Comparison of ENCODE assay signal across 8 mouse cellular contexts in genomic region chr4:33586615-33587451, GRCm38 (mm10).
DNase-seq lines count a peak whose midpoint lies in the region; ATAC-seq and TF ChIP-seq lines count a peak whose summit lies in the region.

No protein-coding gene starts in this region.

- 13% methylated on average over 15 of the region's 15 CpGs for WGBS in intestine, embryonic 15.5 days
- 11% methylated on average over 15 of the region's 15 CpGs for WGBS in limb, embryonic 13.5 days
- WGBS in midbrain, embryonic 13.5 days: 5% methylated on average over 15 of the region's 15 CpGs

- peak in 1 of 2 experiments; percentile 35 for DNase-seq in left cerebral cortex, adult 2 months (ENCODE audit: extremely low spot score in 1 of 2, low spot score in 2 of 2)
- DNase-seq in left cerebral cortex, postnatal 36 days (ENCODE audit: low spot score in 2 of 2): no peak
- DNase-seq in embryo, embryonic 10 days (ENCODE audit: low spot score): peak; percentile 82
- DNase-seq in heart, adult 11 months: peak; percentile 92
- peak; percentile 73 for DNase-seq in thymus, postnatal 14 days

- no peaks in the 10 kb centered on the region; the same call in 1 of the 2 replicates for H3K4me1 ChIP-seq in intestine, embryonic 15.5 days (replicated peaks)
- H3K4me1 ChIP-seq in limb, embryonic 13.5 days: peaks cover 32% of the 10 kb centered on the region
- H3K4me1 ChIP-seq in midbrain, embryonic 13.5 days (replicated peaks): peaks cover 39% of the 10 kb centered on the region

- ATAC-seq in intestine, embryonic 15.5 days: peak; percentile 88
- peak; percentile 86; the same call in 1 of the 2 replicates for ATAC-seq in limb, embryonic 13.5 days (ENCODE audit: low FRiP score, low read depth)
- ATAC-seq in midbrain, embryonic 13.5 days: peak; percentile 80

- H3K9me3 ChIP-seq in intestine, embryonic 15.5 days: no peaks in the 10 kb centered on the region
- H3K9me3 ChIP-seq in limb, embryonic 13.5 days: no peaks in the 10 kb centered on the region
- peaks cover 5% of the 10 kb centered on the region; the same call in 1 of the 2 replicates for H3K9me3 ChIP-seq in midbrain, embryonic 13.5 days

- H3K27ac ChIP-seq in left cerebral cortex, adult 2 months: peak overlapping the region; percentile 50
- peak overlapping the region; percentile 34 for H3K27ac ChIP-seq in intestine, embryonic 15.5 days
- H3K27ac ChIP-seq in limb, embryonic 13.5 days: peak overlapping the region; percentile 61
- peak overlapping the region; percentile 78 for H3K27ac ChIP-seq in midbrain, embryonic 13.5 days

- intact Hi-C loops in left cerebral cortex, adult 2 months (cut with DNase I): loop anchor here (5.0 kb wide), 3 partner anchors 65 to 335 kb away; partner anchors contain the start of gene Cnr1
- intact Hi-C loops in left cerebral cortex, postnatal 36 days (cut with DNase I): loop anchor here (5.0 kb wide), 1 partner anchor 65 kb away; no protein-coding TSS in a partner anchor

- peak overlapping the region; percentile 20 for H3K4me3 ChIP-seq in left cerebral cortex, adult 2 months
- H3K4me3 ChIP-seq in intestine, embryonic 15.5 days (replicated peaks): peak overlapping the region; percentile 23
- peak overlapping the region; percentile 32 for H3K4me3 ChIP-seq in limb, embryonic 13.5 days
- peak overlapping the region; percentile 18; the same call in 1 of the 2 replicates for H3K4me3 ChIP-seq in midbrain, embryonic 13.5 days (replicated peaks)

- H3K36me3 ChIP-seq in intestine, embryonic 15.5 days: no peaks in the 10 kb centered on the region
- no peaks in the 10 kb centered on the region for H3K36me3 ChIP-seq in limb, embryonic 13.5 days
- H3K36me3 ChIP-seq in midbrain, embryonic 13.5 days: no peaks in the 10 kb centered on the region

- peak overlapping the region; percentile 54 for H3K4me2 ChIP-seq in intestine, embryonic 15.5 days (replicated peaks)
- H3K4me2 ChIP-seq in limb, embryonic 13.5 days (replicated peaks): peak overlapping the region; percentile 60
- H3K4me2 ChIP-seq in midbrain, embryonic 13.5 days (replicated peaks): peak overlapping the region; percentile 32

- TF ChIP-seq CTCF in left cerebral cortex, adult 2 months (IDR thresholded peaks at IDR 0.05): peak; percentile 48

- H3K9ac ChIP-seq in intestine, embryonic 15.5 days: no peak overlapping the region
- peak overlapping the region; percentile 55 for H3K9ac ChIP-seq in limb, embryonic 13.5 days
- H3K9ac ChIP-seq in midbrain, embryonic 13.5 days (replicated peaks): peak overlapping the region; percentile 15; the same call in 1 of the 2 replicates

- no peaks in the 10 kb centered on the region for H3K27me3 ChIP-seq in intestine, embryonic 15.5 days (replicated peaks)
- no peaks in the 10 kb centered on the region for H3K27me3 ChIP-seq in limb, embryonic 13.5 days
- peaks cover 5% of the 10 kb centered on the region; the same call in 1 of the 2 replicates for H3K27me3 ChIP-seq in midbrain, embryonic 13.5 days

Comparison
In these comparisons a context has a peak if more than half of its experiments do, and no peak if none do; other contexts are left out.
1. DNase-seq: peak in embryo, embryonic 10 days (single experiment), heart, adult 11 months (single experiment) and thymus, postnatal 14 days (single experiment); none in left cerebral cortex, postnatal 36 days (0 of 2).
2. Peak in every context shown above with its lines, with median percentiles within 50 percentile points of each other: H3K27ac ChIP-seq, H3K4me3 ChIP-seq, ATAC-seq and H3K4me2 ChIP-seq.